Mouse (Mus musculus): ENCODE measurements around the gene Eci3. TPM values are rescaled to one million over a fixed set of nuclear protein-coding genes. Genes with fewer than 3 reads are reported as not detected.
"Not testable (repeated sequence)": the region's sequence is repeated elsewhere in the genome, so short reads cannot be mapped to it uniquely, and the experiment has no call there.

Gene Eci3
- total and polyA plus RNA-seq, 2 experiments, result 2.2 to 7.0 TPM

DNA sequence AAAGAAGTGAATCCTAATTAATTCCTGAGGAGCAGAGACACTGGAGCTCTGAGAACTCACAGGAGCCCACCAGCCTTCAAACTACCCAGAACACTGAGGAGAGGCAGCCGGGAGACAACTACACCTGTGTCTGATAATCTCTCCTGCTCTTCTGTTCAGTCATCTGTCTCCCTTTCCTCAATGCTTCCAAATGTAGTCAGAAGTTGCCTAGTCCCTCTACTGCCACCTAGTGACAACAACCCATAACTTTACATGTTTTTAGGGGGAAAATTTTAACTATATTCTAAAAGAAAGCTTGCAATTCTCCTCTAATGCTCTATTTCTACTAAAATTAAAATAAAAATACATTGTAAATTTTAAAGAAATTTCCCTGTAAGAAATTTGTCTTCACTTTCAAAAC, 9.5 kb upstream of the Eci3 start:
- peak; percentile 65 for DNase-seq (ENCODE audit: extremely low read depth, low read depth, low spot score)
- H3K9ac ChIP-seq (ENCODE audit: low read depth, low read length), result no peak overlapping the region
- no peak overlapping the region for H3K4me3 ChIP-seq (ENCODE audit: insufficient read depth, low read depth, low read length)
- no peaks in the 10 kb centered on the region; the same call in 1 of the 2 replicates for H3K4me1 ChIP-seq (ENCODE audit: control insufficient read depth, insufficient read depth, low read length)
- WGBS, result 22% methylated on average over 1 of the region's 1 CpGs
- TF ChIP-seq POLR2A (IDR thresholded peaks at IDR 0.05; ENCODE audit: extremely low read depth, insufficient read depth, low read length) (no peak), CTCF (IDR thresholded peaks at IDR 0.05; ENCODE audit: low read depth, low read length) (0 out of 2 replicates have a peak, but pooled peaks have one; percentile 24)
- H3K27ac ChIP-seq (replicated peaks; ENCODE audit: insufficient read depth, low read depth, low read length), result no peak overlapping the region
- H3K27me3 ChIP-seq (ENCODE audit: control insufficient read depth, insufficient read depth, low read length), result no peaks in the 10 kb centered on the region
- H3K79me2 ChIP-seq (ENCODE audit: control insufficient read depth, insufficient read depth, low read length), result no peaks in the 10 kb centered on the region
- peaks cover 14% of the 10 kb centered on the region for H3K36me3 ChIP-seq (ENCODE audit: control insufficient read depth, insufficient read depth, low read length)

DNA sequence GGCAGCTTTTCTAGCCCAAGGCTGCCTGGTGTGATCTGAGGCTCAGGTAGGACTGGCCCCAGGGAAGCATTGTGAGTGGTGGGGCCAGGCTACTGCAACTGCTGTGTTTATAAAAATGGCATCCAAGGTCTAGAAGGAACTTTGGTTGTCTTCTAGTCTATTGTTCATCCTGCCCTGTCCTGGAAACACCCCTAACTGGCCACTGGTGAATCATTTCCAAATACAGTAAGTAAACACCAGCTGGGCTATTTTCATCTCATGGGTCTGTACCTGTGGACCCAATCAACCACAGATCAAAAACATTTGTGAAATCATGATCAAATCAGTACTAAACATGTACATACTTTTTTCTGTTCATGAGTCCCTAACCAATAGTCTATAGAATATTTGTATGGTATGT, 8.8 kb upstream of the Eci3 start:
- not testable (repeated sequence) for H3K4me1 ChIP-seq (ENCODE audit: control insufficient read depth, insufficient read depth, low read length); H3K4me3 ChIP-seq (ENCODE audit: insufficient read depth, low read depth, low read length); H3K27ac ChIP-seq (replicated peaks; ENCODE audit: insufficient read depth, low read depth, low read length); DNase-seq (ENCODE audit: extremely low read depth, low read depth, low spot score); H3K27me3 ChIP-seq (ENCODE audit: control insufficient read depth, insufficient read depth, low read length); H3K79me2 ChIP-seq (ENCODE audit: control insufficient read depth, insufficient read depth, low read length); H3K36me3 ChIP-seq (ENCODE audit: control insufficient read depth, insufficient read depth, low read length); H3K9ac ChIP-seq (ENCODE audit: low read depth, low read length)

GRCm38 (mm10) chr13:34965647-34966046, 2.0 kb upstream of the Eci3 start:
- not testable (repeated sequence) for H3K79me2 ChIP-seq (ENCODE audit: control insufficient read depth, insufficient read depth, low read length); DNase-seq (ENCODE audit: extremely low read depth, low read depth, low spot score); H3K27me3 ChIP-seq (ENCODE audit: control insufficient read depth, insufficient read depth, low read length); H3K36me3 ChIP-seq (ENCODE audit: control insufficient read depth, insufficient read depth, low read length); H3K4me3 ChIP-seq (ENCODE audit: insufficient read depth, low read depth, low read length); H3K4me1 ChIP-seq (ENCODE audit: control insufficient read depth, insufficient read depth, low read length); H3K9ac ChIP-seq (ENCODE audit: low read depth, low read length); H3K27ac ChIP-seq (replicated peaks; ENCODE audit: insufficient read depth, low read depth, low read length)
- 85% methylated on average over 9 of the region's 9 CpGs for WGBS

GRCm38 (mm10) chr13:34964866-34965265, 1.3 kb upstream of the Eci3 start:
- H3K36me3 ChIP-seq (ENCODE audit: control insufficient read depth, insufficient read depth, low read length), result no peaks in the 10 kb centered on the region
- TF ChIP-seq CTCF (IDR thresholded peaks at IDR 0.05; ENCODE audit: low read depth, low read length) (no peak), POLR2A (IDR thresholded peaks at IDR 0.05; ENCODE audit: extremely low read depth, insufficient read depth, low read length) (no peak)
- no peaks in the 10 kb centered on the region for H3K79me2 ChIP-seq (ENCODE audit: control insufficient read depth, insufficient read depth, low read length)
- H3K4me3 ChIP-seq (ENCODE audit: insufficient read depth, low read depth, low read length), result no peak overlapping the region
- H3K27me3 ChIP-seq (ENCODE audit: control insufficient read depth, insufficient read depth, low read length), result no peaks in the 10 kb centered on the region; the same call in 1 of the 2 replicates
- DNase-seq (ENCODE audit: extremely low read depth, low read depth, low spot score), result no peak
- H3K27ac ChIP-seq (replicated peaks; ENCODE audit: insufficient read depth, low read depth, low read length), result no peak overlapping the region
- peaks cover 10% of the 10 kb centered on the region for H3K4me1 ChIP-seq (ENCODE audit: control insufficient read depth, insufficient read depth, low read length)
- WGBS, result 26% methylated on average over 5 of the region's 5 CpGs
- no peak overlapping the region for H3K9ac ChIP-seq (ENCODE audit: low read depth, low read length)

- no peaks in the 10 kb centered on the region for H3K36me3 ChIP-seq (ENCODE audit: control insufficient read depth, insufficient read depth, low read length)
- peaks cover 10% of the 10 kb centered on the region for H3K4me1 ChIP-seq (ENCODE audit: control insufficient read depth, insufficient read depth, low read length)
- no peak overlapping the region for H3K27ac ChIP-seq (replicated peaks; ENCODE audit: insufficient read depth, low read depth, low read length)
- 12% methylated on average over 14 of the region's 14 CpGs for WGBS
- H3K4me3 ChIP-seq (ENCODE audit: insufficient read depth, low read depth, low read length), result no peak overlapping the region
- H3K9ac ChIP-seq (ENCODE audit: low read depth, low read length), result no peak overlapping the region
- H3K79me2 ChIP-seq (ENCODE audit: control insufficient read depth, insufficient read depth, low read length), result no peaks in the 10 kb centered on the region
- TF ChIP-seq POLR2A (IDR thresholded peaks at IDR 0.05; ENCODE audit: extremely low read depth, insufficient read depth, low read length) (no peak), CTCF (IDR thresholded peaks at IDR 0.05; ENCODE audit: low read depth, low read length) (no peak)
- no peaks in the 10 kb centered on the region; the same call in 1 of the 2 replicates for H3K27me3 ChIP-seq (ENCODE audit: control insufficient read depth, insufficient read depth, low read length)
- DNase-seq (ENCODE audit: extremely low read depth, low read depth, low spot score), result no peak
Measured at GRCm38 (mm10) chr13:34964419-34964818, 809 bp upstream of the Eci3 start.

DNA sequence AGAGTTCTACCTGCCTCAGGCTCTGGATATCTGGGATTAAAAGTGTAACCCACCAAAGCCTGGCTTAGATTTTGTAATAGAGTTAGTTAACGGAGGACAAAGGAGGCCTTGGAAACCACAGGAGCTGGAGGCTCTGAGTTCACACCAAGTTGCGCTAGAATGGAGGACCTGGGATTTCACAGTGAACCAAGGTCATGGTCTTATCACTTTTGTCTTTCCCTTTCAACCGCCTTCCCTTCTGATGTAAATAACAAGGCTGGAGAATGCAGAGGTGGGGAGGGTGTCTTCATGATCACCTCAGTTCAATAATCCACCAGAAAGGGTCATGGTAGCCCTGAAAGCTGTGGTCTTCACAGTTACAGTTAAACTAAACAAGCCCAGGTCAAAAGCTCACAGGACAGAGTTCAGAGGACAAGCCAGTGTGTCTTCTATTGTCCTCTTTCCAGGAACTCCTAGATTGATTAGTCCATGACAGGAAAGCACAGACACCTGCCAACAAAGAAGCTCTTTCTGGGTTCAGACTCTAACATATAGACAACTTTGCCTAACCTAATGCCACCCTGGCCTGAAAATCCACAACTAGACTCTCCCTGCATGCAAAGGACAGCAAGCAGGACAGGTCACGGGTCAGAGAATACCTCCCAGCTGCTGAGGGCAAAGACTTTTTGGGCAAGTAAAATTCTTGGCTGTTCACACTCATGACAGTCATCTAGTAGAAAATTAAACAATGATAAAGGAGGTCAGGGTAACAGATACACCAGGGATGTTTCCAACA, 2.4 kb downstream of the Eci3 start:
- peak; percentile 85 for DNase-seq (ENCODE audit: extremely low read depth, low read depth, low spot score)
- no peak for TF ChIP-seq POLR2A (IDR thresholded peaks at IDR 0.05; ENCODE audit: extremely low read depth, insufficient read depth, low read length)
- no peak for TF ChIP-seq CTCF (IDR thresholded peaks at IDR 0.05; ENCODE audit: low read depth, low read length)
- no peaks in the 10 kb centered on the region; the same call in 1 of the 2 replicates for H3K27me3 ChIP-seq (ENCODE audit: control insufficient read depth, insufficient read depth, low read length)
- H3K9ac ChIP-seq (ENCODE audit: low read depth, low read length), result no peak overlapping the region
- H3K36me3 ChIP-seq (ENCODE audit: control insufficient read depth, insufficient read depth, low read length), result no peaks in the 10 kb centered on the region
- peaks cover 10% of the 10 kb centered on the region for H3K4me1 ChIP-seq (ENCODE audit: control insufficient read depth, insufficient read depth, low read length)
- no peaks in the 10 kb centered on the region for H3K79me2 ChIP-seq (ENCODE audit: control insufficient read depth, insufficient read depth, low read length)
- H3K4me3 ChIP-seq (ENCODE audit: insufficient read depth, low read depth, low read length), result no peak overlapping the region
- WGBS, result 36% methylated on average over 4 of the region's 4 CpGs
- H3K27ac ChIP-seq (replicated peaks; ENCODE audit: insufficient read depth, low read depth, low read length), result no peak overlapping the region

DNA sequence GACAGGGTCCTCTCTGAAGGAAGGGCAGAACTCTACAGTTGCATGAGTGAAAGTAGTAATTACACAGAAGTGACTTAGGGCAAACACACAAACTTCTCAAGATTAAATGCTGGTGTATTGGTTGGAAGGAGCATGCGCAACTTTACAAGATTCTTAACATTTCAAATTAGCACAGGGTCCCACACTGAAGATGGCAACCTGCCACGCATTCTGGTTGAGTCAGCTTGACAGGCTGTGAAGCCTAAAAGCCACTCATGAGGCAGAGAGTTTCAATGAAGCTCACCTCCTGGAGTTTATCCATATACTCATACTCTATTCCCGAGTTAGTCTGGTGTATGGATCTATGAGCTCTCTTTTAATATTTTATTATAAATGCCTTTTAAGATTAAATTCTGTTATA, 5.5 kb downstream of the Eci3 start:
- H3K9ac ChIP-seq (ENCODE audit: low read depth, low read length); H3K27me3 ChIP-seq (ENCODE audit: control insufficient read depth, insufficient read depth, low read length); H3K27ac ChIP-seq (replicated peaks; ENCODE audit: insufficient read depth, low read depth, low read length); H3K36me3 ChIP-seq (ENCODE audit: control insufficient read depth, insufficient read depth, low read length); H3K4me1 ChIP-seq (ENCODE audit: control insufficient read depth, insufficient read depth, low read length); H3K79me2 ChIP-seq (ENCODE audit: control insufficient read depth, insufficient read depth, low read length); DNase-seq (ENCODE audit: extremely low read depth, low read depth, low spot score); H3K4me3 ChIP-seq (ENCODE audit: insufficient read depth, low read depth, low read length): not testable (repeated sequence)
- WGBS, result 95% methylated on average over 3 of the region's 3 CpGs
